Mouse (Mus musculus): ENCODE measurements around the gene Srr. TPM values are rescaled to one million over a fixed set of nuclear protein-coding genes. Genes with fewer than 3 reads are reported as not detected.

The Srr gene
- polyA plus RNA-seq, 1 experiment from 2014 or later, result 24.4 TPM

DNA sequence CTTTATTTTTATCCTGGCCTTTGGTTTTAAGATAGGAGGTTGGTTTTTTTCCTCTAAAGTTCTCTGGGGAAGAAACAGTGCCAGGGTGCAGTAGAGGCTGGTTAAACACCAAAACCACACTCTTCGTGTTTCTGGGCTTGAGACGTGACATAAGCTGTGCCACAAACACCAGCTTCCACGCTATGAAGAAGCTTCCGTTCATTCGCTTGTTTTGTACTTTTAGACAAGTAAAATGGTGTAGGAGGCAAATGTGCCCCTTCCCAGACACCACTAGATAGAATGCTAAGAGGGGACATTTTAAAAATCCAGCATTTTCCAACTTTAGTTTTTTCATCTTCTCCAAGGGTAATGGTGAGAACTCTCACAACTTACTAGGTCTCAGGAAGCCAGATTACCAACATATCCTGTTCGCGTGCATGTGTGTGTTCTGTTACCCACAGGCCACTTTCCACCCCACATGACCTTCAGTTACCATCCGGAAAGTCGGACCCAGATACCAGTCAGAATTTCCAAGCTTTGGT is 34.3 kb upstream of the Srr start:
- DNase-seq (ENCODE audit: low spot score), result no peak
- H3K27ac ChIP-seq, result peak overlapping the region; percentile 31; the same call in 1 of the 2 replicates

DNA sequence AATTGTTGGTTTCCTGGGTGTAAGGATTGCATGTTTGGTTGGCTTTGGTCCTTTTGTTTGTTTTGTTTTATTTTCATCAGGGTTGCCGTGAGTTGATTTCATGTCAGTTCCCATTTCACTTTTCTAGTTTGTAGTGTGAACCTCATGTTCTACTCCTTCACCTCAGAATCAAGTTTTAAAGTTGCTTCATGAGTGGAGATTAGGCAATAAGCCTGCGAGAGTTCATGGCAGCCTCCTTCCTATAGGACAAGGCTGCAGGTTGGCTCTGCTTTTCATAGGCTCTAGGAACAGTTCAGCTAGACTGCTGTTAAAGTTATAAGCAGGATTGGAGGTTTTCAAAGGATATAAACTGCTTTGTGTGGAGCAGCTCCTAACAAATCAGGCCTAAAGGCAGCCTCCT is 33.8 kb upstream of the Srr start:
- Histone ChIP-seq H3K4me1 (replicated peaks; ENCODE audit: insufficient read depth, low read length) (no peaks in the 10 kb centered on the region), H3K27ac (peak overlapping the region; percentile 31; the same call in 1 of the 2 replicates), H3K4me3 (replicated peaks; ENCODE audit: low read depth, low read length) (no peak overlapping the region), H3K9ac (ENCODE audit: low read depth, low read length) (no peak overlapping the region), H3K4me2 (ENCODE audit: low read length) (no peak overlapping the region), H3K9me3 (replicated peaks; ENCODE audit: low read length) (no peaks in the 10 kb centered on the region), H3K27me3 (ENCODE audit: insufficient read depth, low read length) (no peaks in the 10 kb centered on the region), H3K36me3 (ENCODE audit: insufficient read depth, low read length) (no peaks in the 10 kb centered on the region)
- DNase-seq (ENCODE audit: low spot score), result no peak
- ATAC-seq (replicated peaks; ENCODE audit: low FRiP score, low read depth), result no peak
- no peak for TF ChIP-seq CTCF (IDR thresholded peaks at IDR 0.05; ENCODE audit: low read depth)
- 77% methylated on average over 2 of the region's 2 CpGs for WGBS

More for the DNA sequence above, 34.3 kb upstream of the Srr start:
- H3K9me3 ChIP-seq (replicated peaks; ENCODE audit: low read length), result no peaks in the 10 kb centered on the region
- no peak for TF ChIP-seq CTCF (IDR thresholded peaks at IDR 0.05; ENCODE audit: low read depth)
- no peaks in the 10 kb centered on the region for H3K36me3 ChIP-seq (ENCODE audit: insufficient read depth, low read length)
- H3K9ac ChIP-seq (ENCODE audit: low read depth, low read length), result no peak overlapping the region
- no peak overlapping the region for H3K4me3 ChIP-seq (replicated peaks; ENCODE audit: low read depth, low read length)
- no peak for ATAC-seq (replicated peaks; ENCODE audit: low FRiP score, low read depth)
- 90% methylated on average over 9 of the region's 9 CpGs for WGBS
- H3K4me1 ChIP-seq (replicated peaks; ENCODE audit: insufficient read depth, low read length), result no peaks in the 10 kb centered on the region
- H3K4me2 ChIP-seq (ENCODE audit: low read length), result no peak overlapping the region
- H3K27me3 ChIP-seq (ENCODE audit: insufficient read depth, low read length), result no peaks in the 10 kb centered on the region

GRCm38 (mm10) chr11:74957600-74957999 is 31.9 kb upstream of the Srr start:
- Histone ChIP-seq H3K4me1 (replicated peaks; ENCODE audit: insufficient read depth, low read length) (no peaks in the 10 kb centered on the region), H3K27ac (no peak overlapping the region), H3K4me3 (replicated peaks; ENCODE audit: low read depth, low read length) (no peak overlapping the region), H3K4me2 (ENCODE audit: low read length) (no peak overlapping the region), H3K9me3 (replicated peaks; ENCODE audit: low read length) (no peaks in the 10 kb centered on the region), H3K27me3 (ENCODE audit: insufficient read depth, low read length) (no peaks in the 10 kb centered on the region), H3K36me3 (ENCODE audit: insufficient read depth, low read length) (no peaks in the 10 kb centered on the region), H3K9ac (ENCODE audit: low read depth, low read length) (no peak overlapping the region)
- no peak for TF ChIP-seq CTCF (IDR thresholded peaks at IDR 0.05; ENCODE audit: low read depth)
- WGBS, result 62% methylated on average over 2 of the region's 2 CpGs
- DNase-seq (ENCODE audit: low spot score) (peak; percentile 70), ATAC-seq (replicated peaks; ENCODE audit: low FRiP score, low read depth) (no peak; the same call in 1 of the 2 replicates)

DNA sequence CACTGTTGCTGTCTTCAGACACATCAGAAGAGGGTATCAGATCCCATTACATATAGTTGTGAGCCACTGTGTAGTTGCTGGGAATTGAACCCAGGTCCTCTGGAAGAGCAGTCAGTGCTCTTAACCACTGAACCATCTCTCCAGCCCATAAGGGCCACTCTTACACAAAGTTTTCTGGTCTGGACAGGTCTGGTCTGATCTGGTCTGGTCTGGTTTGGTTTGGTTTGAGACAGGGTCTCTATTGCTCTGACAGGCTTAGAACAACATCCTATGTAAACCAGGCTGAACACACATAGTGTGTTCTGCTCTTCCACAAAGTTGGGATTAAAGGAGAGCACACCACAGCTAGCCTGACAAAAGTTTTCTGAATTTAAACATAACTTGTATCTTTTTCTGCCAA is 30.3 kb upstream of the Srr start:
- ATAC-seq (replicated peaks; ENCODE audit: low FRiP score, low read depth) (no peak), DNase-seq (ENCODE audit: low spot score) (no peak)
- H3K36me3 ChIP-seq (ENCODE audit: insufficient read depth, low read length), result no peaks in the 10 kb centered on the region
- no peaks in the 10 kb centered on the region for H3K27me3 ChIP-seq (ENCODE audit: insufficient read depth, low read length)
- H3K4me3 ChIP-seq (replicated peaks; ENCODE audit: low read depth, low read length), result no peak overlapping the region
- no peak overlapping the region for H3K27ac ChIP-seq
- no peaks in the 10 kb centered on the region for H3K9me3 ChIP-seq (replicated peaks; ENCODE audit: low read length)
- no peaks in the 10 kb centered on the region for H3K4me1 ChIP-seq (replicated peaks; ENCODE audit: insufficient read depth, low read length)
- TF ChIP-seq CTCF (IDR thresholded peaks at IDR 0.05; ENCODE audit: low read depth), result no peak
- no peak overlapping the region for H3K4me2 ChIP-seq (ENCODE audit: low read length)
- H3K9ac ChIP-seq (ENCODE audit: low read depth, low read length), result no peak overlapping the region

DNA sequence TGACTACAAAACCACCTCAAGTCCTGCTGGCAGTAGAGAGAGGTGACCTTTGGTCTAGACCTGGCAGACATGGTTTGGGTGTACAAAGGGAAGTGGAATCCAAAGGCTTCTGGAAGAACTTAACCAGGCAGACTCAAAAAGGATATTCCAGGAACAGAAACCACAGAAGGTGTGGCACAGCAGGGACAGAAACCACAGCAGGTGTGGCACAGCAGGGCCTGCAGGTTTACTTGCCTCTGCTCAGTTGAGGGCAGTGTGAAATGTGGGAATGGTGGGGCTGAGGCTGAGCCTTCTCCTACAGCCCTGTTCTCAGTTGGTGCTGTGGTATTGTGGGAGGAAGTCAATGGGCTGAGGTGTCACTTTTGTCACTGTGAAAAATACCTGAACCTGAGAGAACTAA is 29.2 kb upstream of the Srr start:
- H3K4me3 ChIP-seq (replicated peaks; ENCODE audit: low read depth, low read length), result no peak overlapping the region
- H3K36me3 ChIP-seq (ENCODE audit: insufficient read depth, low read length), result no peaks in the 10 kb centered on the region
- H3K27me3 ChIP-seq (ENCODE audit: insufficient read depth, low read length), result no peaks in the 10 kb centered on the region
- DNase-seq (ENCODE audit: low spot score), result no peak
- no peaks in the 10 kb centered on the region for H3K4me1 ChIP-seq (replicated peaks; ENCODE audit: insufficient read depth, low read length)
- H3K4me2 ChIP-seq (ENCODE audit: low read length), result no peak overlapping the region
- TF ChIP-seq CTCF (IDR thresholded peaks at IDR 0.05; ENCODE audit: low read depth), result no peak
- H3K27ac ChIP-seq, result no peak overlapping the region
- no peak overlapping the region for H3K9ac ChIP-seq (ENCODE audit: low read depth, low read length)
- H3K9me3 ChIP-seq (replicated peaks; ENCODE audit: low read length), result no peaks in the 10 kb centered on the region
- ATAC-seq (replicated peaks; ENCODE audit: low FRiP score, low read depth), result no peak

- no peak overlapping the region for H3K27ac ChIP-seq
- peak; percentile 84 for TF ChIP-seq CTCF (IDR thresholded peaks at IDR 0.05; ENCODE audit: low read depth)
- H3K27me3 ChIP-seq (ENCODE audit: insufficient read depth, low read length), result no peaks in the 10 kb centered on the region
- H3K4me2 ChIP-seq (ENCODE audit: low read length), result no peak overlapping the region
- no peaks in the 10 kb centered on the region for H3K9me3 ChIP-seq (replicated peaks; ENCODE audit: low read length)
- no peaks in the 10 kb centered on the region for H3K4me1 ChIP-seq (replicated peaks; ENCODE audit: insufficient read depth, low read length)
- H3K4me3 ChIP-seq (replicated peaks; ENCODE audit: low read depth, low read length), result no peak overlapping the region
- WGBS, result 70% methylated on average over 3 of the region's 3 CpGs
- ATAC-seq (replicated peaks; ENCODE audit: low FRiP score, low read depth) (no peak), DNase-seq (ENCODE audit: low spot score) (peak; percentile 86)
- no peak overlapping the region for H3K9ac ChIP-seq (ENCODE audit: low read depth, low read length)
- H3K36me3 ChIP-seq (ENCODE audit: insufficient read depth, low read length), result peaks cover 18% of the 10 kb centered on the region
Measured at GRCm38 (mm10) chr11:74946348-74946747, 20.6 kb upstream of the Srr start.

- WGBS, result 94% methylated on average over 7 of the region's 7 CpGs
- Histone ChIP-seq H3K27ac (no peak overlapping the region), H3K9me3 (replicated peaks; ENCODE audit: low read length) (no peaks in the 10 kb centered on the region), H3K4me1 (replicated peaks; ENCODE audit: insufficient read depth, low read length) (0 out of 2 replicates have a peak, but pooled peaks cover 8% of the 10 kb centered on the region), H3K9ac (ENCODE audit: low read depth, low read length) (no peak overlapping the region), H3K4me2 (ENCODE audit: low read length) (no peak overlapping the region), H3K4me3 (replicated peaks; ENCODE audit: low read depth, low read length) (no peak overlapping the region), H3K27me3 (ENCODE audit: insufficient read depth, low read length) (no peaks in the 10 kb centered on the region), H3K36me3 (ENCODE audit: insufficient read depth, low read length) (peaks cover 36% of the 10 kb centered on the region)
- no peak for TF ChIP-seq CTCF (IDR thresholded peaks at IDR 0.05; ENCODE audit: low read depth)
- ATAC-seq (replicated peaks; ENCODE audit: low FRiP score, low read depth) (no peak), DNase-seq (ENCODE audit: low spot score) (no peak)
Measured at GRCm38 (mm10) chr11:74930391-74930790, 4.6 kb upstream of the Srr start.
